Mouse (Mus musculus) limb, embryonic 14.5 days (tissue): ENCODE results near the gene Vwc2. TPM values are rescaled to one million over a fixed set of nuclear protein-coding genes. Genes with fewer than 3 reads are reported as not detected.

ENCODE experiments used
- ATAC-seq: fragments of 200-750 bp; cut with Nextera tagmentation; 2 replicates; pipeline ENCODE4 v1.8.0; 2017; ENCODE audit warnings: low read depth, moderate number of reproducible peaks, moderate TSS enrichment; ENCODE audit not compliant: low FRiP score
- DNase-seq: peaks from one replicate; pipeline ENCODE4 v3.0.0-alpha.2; 2015; ENCODE audit warnings: low spot score
- H3K27ac ChIP-seq: fragments of 300-500 bp; sonication (generic); replicated peaks from 2 replicates; pipeline ENCODE4 v1.5.1; 2014; ENCODE audit warnings: low read depth, mild to moderate bottlenecking, low read length, moderate library complexity, mixed read lengths
- H3K27me3 ChIP-seq: fragments of 300-500 bp; sonication (generic); 2 replicates; pipeline ENCODE4 v1.6.1; 2014; ENCODE audit warnings: low read length, mixed read lengths; ENCODE audit not compliant: control insufficient read depth, insufficient read depth
- H3K36me3 ChIP-seq: fragments of 300-500 bp; sonication (generic); 2 replicates; pipeline ENCODE4 v1.6.1; 2014; ENCODE audit warnings: mild to moderate bottlenecking, low read length, moderate library complexity, mixed read lengths; ENCODE audit not compliant: control insufficient read depth, insufficient read depth
- H3K4me1 ChIP-seq: fragments of 300-500 bp; sonication (generic); 2 replicates; pipeline ENCODE4 v1.6.1; 2014; ENCODE audit warnings: antibody characterized with exemption, low read length, mixed read lengths; ENCODE audit not compliant: control insufficient read depth, insufficient read depth
- H3K4me2 ChIP-seq: fragments of 300-500 bp; sonication (generic); replicated peaks from 2 replicates; pipeline ENCODE4 v1.6.1; 2014; ENCODE audit warnings: low read depth, mild to moderate bottlenecking, low read length, moderate library complexity; ENCODE audit not compliant: severe bottlenecking
- H3K4me3 ChIP-seq: fragments of 300-500 bp; sonication (generic); replicated peaks from 2 replicates; pipeline ENCODE4 v1.5.1; 2014; ENCODE audit warnings: low read length
- H3K9ac ChIP-seq: fragments of 300-500 bp; sonication (generic); 2 replicates; pipeline ENCODE4 v1.6.1; 2014; ENCODE audit warnings: mild to moderate bottlenecking, low read depth, low read length, moderate library complexity; ENCODE audit not compliant: severe bottlenecking
- H3K9me3 ChIP-seq: fragments of 300-500 bp; sonication (generic); 2 replicates; pipeline ENCODE4 v1.6.1; 2016; ENCODE audit warnings: low read length; ENCODE audit not compliant: control insufficient read depth
- POLR2A ChIP-seq: fragments of 200-500 bp; IDR thresholded peaks from 2 replicates; pipeline ENCODE4 v1.8.0; 2012; ENCODE audit warnings: inconsistent platforms, mild to moderate bottlenecking, moderate library complexity, borderline replicate concordance; ENCODE audit not compliant: insufficient read depth, insufficient read length; ENCODE audit errors: extremely low read depth
- WGBS: fragments of 180-500 bp; shearing (Covaris S2); extraction: QIAGEN DNeasy Blood & Tissue Kit; methylation state at CpG from one replicate; pipeline ENCODE4 v1.1.7; 2014; 5-methylcytosine and 5-hydroxymethylcytosine counted together
- polyA plus RNA-seq, 2 experiments: library from polyadenylated mRNA; depleted of rRNA in 1 of 2; stranded (reverse) in 1 of 2; unstranded in 1 of 2; fragments of >200 nt; fragmentation: Nextera tagmentation in 1 of 2; extraction: Ambion mirVana in 1 of 2; gene quantifications; 2 replicates each; pipeline versions ENCODE4 v1.2.1 to v1.2.3; 2012 to 2014

Gene Vwc2
- polyA plus RNA-seq, 2 experiments: 4.5 to 7.2 TPM

GRCm38 (mm10) chr11:11102182-11102581, 11.8 kb upstream of the Vwc2 start:
- ATAC-seq: no peak
- peak; percentile 24 for DNase-seq
- no peak for TF ChIP-seq POLR2A
- no peak overlapping the region for H3K4me2 ChIP-seq
- no peak overlapping the region for H3K4me3 ChIP-seq
- no peaks in the 10 kb centered on the region for H3K4me1 ChIP-seq
- H3K9me3 ChIP-seq: no peaks in the 10 kb centered on the region
- no peak overlapping the region for H3K9ac ChIP-seq
- no peaks in the 10 kb centered on the region for H3K36me3 ChIP-seq
- WGBS: 21% methylated on average over 1 of the region's 1 CpGs
- H3K27ac ChIP-seq: no peak overlapping the region
- no peaks in the 10 kb centered on the region for H3K27me3 ChIP-seq

- Histone ChIP-seq H3K27ac (peak overlapping the region; percentile 70; the same call in 1 of the 2 replicates), H3K9ac (no peak overlapping the region), H3K4me2 (no peak overlapping the region), H3K9me3 (no peaks in the 10 kb centered on the region), H3K4me3 (no peak overlapping the region), H3K36me3 (no peaks in the 10 kb centered on the region), H3K27me3 (no peaks in the 10 kb centered on the region), H3K4me1 (no peaks in the 10 kb centered on the region)
- 33% methylated on average over 1 of the region's 1 CpGs for WGBS
- DNase-seq: peak; percentile 60
- no peak for TF ChIP-seq POLR2A
- peak; percentile 41 for ATAC-seq
Measured at GRCm38 (mm10) chr11:11102620-11103019, 11.4 kb upstream of the Vwc2 start.

GRCm38 (mm10) chr11:11108922-11109321, 5.1 kb upstream of the Vwc2 start:
- H3K9me3 ChIP-seq: no peaks in the 10 kb centered on the region
- no peak overlapping the region for H3K9ac ChIP-seq
- no peak overlapping the region; the same call in 1 of the 2 replicates for H3K27ac ChIP-seq
- no peaks in the 10 kb centered on the region for H3K4me1 ChIP-seq
- ATAC-seq (no peak), DNase-seq (no peak)
- no peak for TF ChIP-seq POLR2A
- peaks cover 15% of the 10 kb centered on the region for H3K27me3 ChIP-seq
- H3K4me2 ChIP-seq: no peak overlapping the region
- no peak overlapping the region for H3K4me3 ChIP-seq
- no peaks in the 10 kb centered on the region for H3K36me3 ChIP-seq
- WGBS: 37% methylated on average over 3 of the region's 3 CpGs

- ATAC-seq: no peak; the same call in 1 of the 2 replicates
- no peak for TF ChIP-seq POLR2A
- peaks cover 49% of the 10 kb centered on the region for H3K27me3 ChIP-seq
- peak overlapping the region; percentile 48 for H3K4me3 ChIP-seq
- peaks cover 8% of the 10 kb centered on the region for H3K4me1 ChIP-seq
- no peak for DNase-seq
- no peaks in the 10 kb centered on the region for H3K9me3 ChIP-seq
- peak overlapping the region; percentile 9; the same call in 1 of the 2 replicates for H3K9ac ChIP-seq
- H3K36me3 ChIP-seq: no peaks in the 10 kb centered on the region
- 3% methylated on average over 34 of the region's 34 CpGs for WGBS
- no peak overlapping the region for H3K27ac ChIP-seq
- H3K4me2 ChIP-seq: peak overlapping the region; percentile 89
Measured at GRCm38 (mm10) chr11:11114234-11115030, 409 bp downstream of the Vwc2 start.

GRCm38 (mm10) chr11:11115031-11115647, 1.1 kb downstream of the Vwc2 start:
- no peak for DNase-seq
- no peak overlapping the region for H3K27ac ChIP-seq
- no peak for ATAC-seq
- no peak for TF ChIP-seq POLR2A
- H3K36me3 ChIP-seq: no peaks in the 10 kb centered on the region
- WGBS: 1% methylated on average over 17 of the region's 17 CpGs
- H3K4me1 ChIP-seq: peaks cover 8% of the 10 kb centered on the region
- H3K4me3 ChIP-seq: peak overlapping the region; percentile 48
- no peaks in the 10 kb centered on the region for H3K9me3 ChIP-seq
- peak overlapping the region; percentile 47; the same call in 1 of the 2 replicates for H3K9ac ChIP-seq
- H3K27me3 ChIP-seq: peaks cover 49% of the 10 kb centered on the region
- H3K4me2 ChIP-seq: peak overlapping the region; percentile 89
